Comparison of ENCODE assay signal across 9 mouse cellular contexts in the genomic region with DNA sequence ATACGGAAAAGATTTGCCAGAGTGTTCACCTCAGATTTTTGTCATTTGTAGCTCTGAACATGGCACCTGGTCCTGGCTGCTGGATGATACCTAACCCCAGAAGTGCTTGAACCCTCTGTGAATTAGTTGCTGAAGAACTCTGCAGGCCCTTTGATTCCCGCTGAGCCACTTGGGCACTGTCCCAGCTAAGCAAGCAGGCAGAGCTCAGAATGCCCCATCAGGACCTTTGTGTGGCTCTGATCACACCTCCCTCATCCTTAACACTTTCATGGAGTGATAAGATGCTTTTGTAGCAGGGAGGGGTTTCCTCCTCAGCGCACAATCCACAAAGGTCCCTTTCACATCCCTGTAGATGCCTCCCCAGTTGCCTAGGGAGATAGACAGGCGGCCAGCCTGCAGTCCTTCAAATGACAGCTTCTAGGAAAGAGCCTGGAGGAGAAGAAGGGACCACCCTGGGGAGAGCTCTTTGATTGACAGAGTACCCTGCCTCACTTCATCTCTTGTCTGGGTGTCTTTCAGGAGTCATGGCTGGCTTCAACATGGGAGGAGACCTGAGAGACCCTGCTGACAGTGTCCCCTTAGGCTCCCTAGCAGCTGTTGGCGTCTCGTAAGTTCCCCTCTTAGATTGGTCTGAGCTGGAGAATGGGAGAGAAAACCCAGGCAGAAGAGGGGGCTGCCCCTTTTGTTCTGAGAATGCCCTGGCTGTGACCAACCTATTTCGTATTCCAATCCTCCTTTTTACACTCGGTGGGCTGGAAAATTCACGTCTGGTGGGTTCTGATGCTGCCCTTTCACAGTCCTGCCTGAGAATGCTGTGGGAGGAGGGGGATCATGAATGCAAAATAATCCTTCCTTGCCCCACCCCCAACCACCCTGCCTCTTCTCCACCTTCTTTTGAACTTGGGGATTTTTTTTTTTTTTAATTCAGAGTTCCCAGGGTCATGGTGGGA.
DNase-seq lines count a peak whose midpoint lies in the region; ATAC-seq lines count a peak whose summit lies in the region.
"Had no signal": no experiment of that assay in that cellular context is flagged by ENCODE, and none has a peak within 500 bp of the region (broad histone marks: within the 10 kb centered on the region; RNA-seq: fewer than 3 reads in every experiment).

No protein-coding gene starts in this region.

- no peaks in the 10 kb centered on the region for H3K36me3 ChIP-seq in forebrain, embryonic 11.5 days (ENCODE audit: control insufficient read depth, insufficient read depth, low read length)
- H3K36me3 ChIP-seq in midbrain, embryonic 11.5 days (ENCODE audit: control insufficient read depth, insufficient read depth, low read length), result no peaks in the 10 kb centered on the region

- intact Hi-C loops in left cerebral cortex, postnatal 4 days (cut with DNase I), result no loop called here
- intact Hi-C loops in left cerebral cortex, postnatal 14 days (cut with DNase I), result no loop called here

- peaks cover 8% of the 10 kb centered on the region; the same call in 1 of the 2 replicates for H3K4me1 ChIP-seq in forebrain, embryonic 11.5 days (replicated peaks; ENCODE audit: control insufficient read depth, insufficient read depth, low read length)
- H3K4me1 ChIP-seq in midbrain, embryonic 11.5 days (ENCODE audit: control insufficient read depth, insufficient read depth, low read length), result peaks cover 21% of the 10 kb centered on the region

- ATAC-seq in forebrain, embryonic 11.5 days (replicated peaks; ENCODE audit: low FRiP score), result peak; percentile 93
- peak; percentile 95 for ATAC-seq in midbrain, embryonic 11.5 days (ENCODE audit: low FRiP score)

- no peak overlapping the region for H3K4me3 ChIP-seq in forebrain, embryonic 11.5 days (ENCODE audit: low read depth, low read length)
- no peak overlapping the region for H3K4me3 ChIP-seq in midbrain, embryonic 11.5 days (ENCODE audit: low read depth, low read length)

- H3K9ac ChIP-seq in forebrain, embryonic 11.5 days (ENCODE audit: low read length), result no peak overlapping the region
- no peak overlapping the region for H3K9ac ChIP-seq in midbrain, embryonic 11.5 days (ENCODE audit: low read length)

- WGBS in forebrain, embryonic 11.5 days, result 6% methylated on average over 9 of the region's 9 CpGs
- WGBS in midbrain, embryonic 11.5 days, result 15% methylated on average over 9 of the region's 9 CpGs

- peak; percentile 73 for DNase-seq in left cerebral cortex, postnatal 4 days
- DNase-seq in left cerebral cortex, postnatal 14 days (ENCODE audit: low spot score in 2 of 2), result no peak
- peak; percentile 89 for DNase-seq in forebrain, embryonic 11.5 days (ENCODE audit: low spot score)
- peak; percentile 96 for DNase-seq in midbrain, embryonic 11.5 days (ENCODE audit: low spot score, missing footprints)
- no peak for DNase-seq in thymus, postnatal 25 days
- no peak for DNase-seq in kidney, adult 18-20 months
- no peak for DNase-seq in thymus, postnatal 4 days
- DNase-seq: adrenal gland, adult 2 months; layer of hippocampus, postnatal 36 days had no signal

- H3K4me2 ChIP-seq in forebrain, embryonic 11.5 days (ENCODE audit: low read depth, low read length, severe bottlenecking), result no peak overlapping the region
- peak overlapping the region; percentile 3; the same call in 1 of the 2 replicates for H3K4me2 ChIP-seq in midbrain, embryonic 11.5 days

- H3K9me3 ChIP-seq in forebrain, embryonic 11.5 days (ENCODE audit: control insufficient read depth, low read length), result no peaks in the 10 kb centered on the region; the same call in 1 of the 2 replicates
- H3K9me3 ChIP-seq in midbrain, embryonic 11.5 days (ENCODE audit: control insufficient read depth, low read length), result no peaks in the 10 kb centered on the region; the same call in 1 of the 2 replicates

- H3K27ac ChIP-seq in forebrain, embryonic 11.5 days (ENCODE audit: low read depth, low read length), result peak overlapping the region; percentile 96
- peak overlapping the region; percentile 90 for H3K27ac ChIP-seq in midbrain, embryonic 11.5 days (ENCODE audit: low read depth, low read length)

- H3K27me3 ChIP-seq in forebrain, embryonic 11.5 days (ENCODE audit: control insufficient read depth, insufficient read depth, low read length), result no peaks in the 10 kb centered on the region
- no peaks in the 10 kb centered on the region for H3K27me3 ChIP-seq in midbrain, embryonic 11.5 days (ENCODE audit: control insufficient read depth, insufficient read depth, low read length)

Comparison
In these comparisons a context has a peak if more than half of its experiments do, and no peak if none do; other contexts are left out.
1. DNase-seq: peak in left cerebral cortex, postnatal 4 days (single experiment), forebrain, embryonic 11.5 days (single experiment) and midbrain, embryonic 11.5 days (single experiment); none in left cerebral cortex, postnatal 14 days (0 of 2), thymus, postnatal 25 days (single experiment), kidney, adult 18-20 months (single experiment) and thymus, postnatal 4 days (single experiment).